In genomic region chr10:122842014-122842413, GRCm38 (mm10) we compare ENCODE assay signal across 23 mouse cellular contexts.
DNase-seq lines count a peak whose midpoint lies in the region; ATAC-seq lines count a peak whose summit lies in the region.
"Had no signal": no experiment of that assay in that cellular context is flagged by ENCODE, and none has a peak within 500 bp of the region (broad histone marks: within the 10 kb centered on the region; RNA-seq: fewer than 3 reads in every experiment).

No protein-coding gene starts in this region.

- H3K4me3 ChIP-seq in heart, embryonic 12.5 days = no peak overlapping the region
- H3K4me3 ChIP-seq: forebrain, embryonic 15.5 days; hindbrain, embryonic 13.5 days; left cerebral cortex, adult 2 months; limb, embryonic 12.5 days; liver, embryonic 12.5 days; midbrain, embryonic 15.5 days; neural tube, embryonic 15.5 days had no signal

- peaks cover 13% of the 10 kb centered on the region; the same call in 1 of the 2 replicates for H3K9me3 ChIP-seq in heart, embryonic 12.5 days (replicated peaks)
- H3K9me3 ChIP-seq: forebrain, embryonic 15.5 days; midbrain, embryonic 15.5 days had no signal

- peak; percentile 94 for DNase-seq in heart, adult 11 months
- DNase-seq in cerebellum, adult 11 months = peak; percentile 92
- peak; percentile 96 for DNase-seq in cerebellum, adult 9-11 months
- peak; percentile 50 for DNase-seq in gastrocnemius, postnatal 25 days
- no peak for DNase-seq in thymus, postnatal 4 days
- DNase-seq in spleen, postnatal 4 days (ENCODE audit: low spot score in 2 of 2) = no peak
- DNase-seq: embryo, embryonic 11 days; kidney, adult 9 months; kidney, postnatal 25 days; lung, embryonic 14.5 days; lung, postnatal 36 days; right cerebral cortex, postnatal 14 days; thymus, postnatal 14 days had no signal

- no peak overlapping the region for H3K27ac ChIP-seq in heart, embryonic 12.5 days (ENCODE audit: poor library complexity, severe bottlenecking)
- H3K27ac ChIP-seq: forebrain, embryonic 15.5 days; hindbrain, embryonic 13.5 days; limb, embryonic 12.5 days; liver, embryonic 12.5 days; midbrain, embryonic 15.5 days; neural tube, embryonic 15.5 days had no signal

- no peak overlapping the region for H3K4me2 ChIP-seq in heart, embryonic 12.5 days
- H3K4me2 ChIP-seq: forebrain, embryonic 15.5 days; heart, embryonic 11.5 days; hindbrain, embryonic 13.5 days; limb, embryonic 12.5 days; liver, embryonic 12.5 days; lung, embryonic 14.5 days; midbrain, embryonic 15.5 days; neural tube, embryonic 15.5 days had no signal

- no peak overlapping the region for H3K9ac ChIP-seq in heart, embryonic 12.5 days
- H3K9ac ChIP-seq: forebrain, embryonic 15.5 days; hindbrain, embryonic 13.5 days; limb, embryonic 12.5 days; liver, embryonic 12.5 days; lung, embryonic 14.5 days; midbrain, embryonic 15.5 days; neural tube, embryonic 15.5 days had no signal

- peaks cover 18% of the 10 kb centered on the region for H3K4me1 ChIP-seq in heart, embryonic 12.5 days (replicated peaks)
- H3K4me1 ChIP-seq: liver, embryonic 12.5 days had no signal

- no peaks in the 10 kb centered on the region for H3K27me3 ChIP-seq in heart, embryonic 12.5 days (replicated peaks)
- H3K27me3 ChIP-seq: CH12.LX; forebrain, embryonic 15.5 days; hindbrain, embryonic 13.5 days; limb, embryonic 12.5 days; liver, embryonic 12.5 days; midbrain, embryonic 15.5 days; neural tube, embryonic 15.5 days had no signal

- 0 out of 2 replicates have a peak, but pooled peaks cover 2% of the 10 kb centered on the region for H3K36me3 ChIP-seq in heart, embryonic 12.5 days
- H3K36me3 ChIP-seq: forebrain, embryonic 15.5 days; limb, embryonic 12.5 days; liver, embryonic 12.5 days; midbrain, embryonic 15.5 days; neural tube, embryonic 15.5 days had no signal

- 88% methylated on average over 8 of the region's 8 CpGs for WGBS in heart, embryonic 12.5 days

- ATAC-seq in heart, embryonic 12.5 days (ENCODE audit: insufficient number of reproducible peaks, low FRiP score) = no peak
- ATAC-seq: forebrain, embryonic 15.5 days; liver, embryonic 12.5 days; midbrain, embryonic 15.5 days had no signal

Comparison
In these comparisons a context has a peak if more than half of its experiments do, and no peak if none do; other contexts are left out.
1. DNase-seq: peak in heart, adult 11 months (single experiment), cerebellum, adult 11 months (single experiment), cerebellum, adult 9-11 months (single experiment) and gastrocnemius, postnatal 25 days (single experiment); none in thymus, postnatal 4 days (single experiment) and spleen, postnatal 4 days (0 of 2).